Mouse (Mus musculus): ENCODE measurements at regions not wholly inside any gene's neighbourhood (a gene's known extent, or its start where the extent isn't known, plus 50 kb on each side); places are given as distances from the start of the nearest gene placed in this dataset.
"Not testable (repeated sequence)": the region's sequence is repeated elsewhere in the genome, so short reads cannot be mapped to it uniquely, and the experiment has no call there.

DNA sequence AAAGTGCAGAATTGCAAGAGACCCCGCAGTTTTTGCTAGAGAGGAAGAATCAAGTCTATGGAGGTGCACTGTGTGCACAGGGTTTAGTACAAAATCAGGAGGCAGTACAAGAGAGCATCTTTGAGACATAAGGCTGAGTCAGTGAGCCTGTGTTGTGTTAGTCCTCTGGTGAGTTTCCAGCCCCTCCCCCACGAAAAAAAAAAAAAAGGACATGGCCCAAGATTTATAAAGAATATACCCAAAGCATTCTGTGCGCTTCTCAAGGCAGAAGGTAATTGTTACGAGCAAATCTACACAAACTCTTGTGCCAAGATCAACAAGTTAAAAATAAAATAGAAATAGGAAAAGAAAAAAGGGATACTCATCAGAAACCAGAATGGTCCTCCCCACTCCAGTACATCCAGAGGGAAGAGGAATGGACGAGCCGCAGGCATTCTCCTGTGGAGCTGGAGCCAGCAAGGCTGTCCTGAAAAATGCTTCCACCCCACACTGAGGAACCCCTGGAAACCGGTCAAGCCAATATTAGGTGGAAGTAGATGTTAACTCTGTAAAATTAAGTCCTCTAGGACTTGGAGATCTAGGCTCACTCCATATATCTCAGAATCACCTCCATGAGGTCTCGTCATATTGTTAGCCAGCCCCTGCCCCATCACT is 150.7 kb upstream of the Hes1 start:
- DNase-seq (ENCODE audit: low spot score in 2 of 2), result no peak

DNA sequence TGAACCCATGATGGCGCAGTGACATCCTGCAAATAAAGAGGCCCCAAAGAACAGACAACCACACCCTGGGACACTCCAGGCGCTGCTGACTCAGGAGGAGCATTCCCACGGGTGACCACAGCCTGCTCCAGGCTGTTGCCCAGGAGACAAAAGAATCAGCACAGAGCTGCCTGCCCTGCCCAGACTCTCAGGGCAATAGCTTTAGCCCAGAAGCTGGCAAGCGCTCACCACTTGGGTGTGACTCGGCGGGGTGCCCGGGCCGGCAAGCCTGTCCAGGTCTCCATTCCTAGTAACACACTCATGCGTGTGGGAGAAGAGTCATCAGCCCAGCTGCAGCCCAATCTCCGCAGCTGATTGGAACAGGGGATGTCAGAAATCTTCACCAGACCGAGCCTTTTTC is 148.8 kb upstream of the Hes1 start:
- peak; percentile 19 to 21 for DNase-seq (ENCODE audit: low spot score in 2 of 2)

DNA sequence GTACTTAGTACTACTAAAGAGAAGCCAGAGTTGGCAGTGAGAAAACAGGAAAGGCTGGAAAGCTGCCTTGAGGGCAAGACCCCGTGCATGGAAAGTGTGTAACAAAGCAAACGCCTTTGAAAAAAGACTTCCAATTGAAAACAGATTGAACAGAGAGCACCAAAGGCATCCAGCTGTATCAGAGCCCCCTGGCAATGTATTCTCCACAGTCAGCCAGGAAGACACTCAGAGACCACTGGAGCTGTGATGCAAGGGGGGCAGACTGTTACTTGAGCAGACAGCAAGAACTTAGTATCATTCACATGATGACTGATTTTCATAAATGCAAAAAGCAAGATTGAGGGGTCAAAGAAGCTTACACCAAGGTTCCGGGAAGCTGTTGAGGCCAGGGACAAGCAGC is 146.2 kb upstream of the Hes1 start:
- no peak for DNase-seq (ENCODE audit: low spot score in 2 of 2)

DNA sequence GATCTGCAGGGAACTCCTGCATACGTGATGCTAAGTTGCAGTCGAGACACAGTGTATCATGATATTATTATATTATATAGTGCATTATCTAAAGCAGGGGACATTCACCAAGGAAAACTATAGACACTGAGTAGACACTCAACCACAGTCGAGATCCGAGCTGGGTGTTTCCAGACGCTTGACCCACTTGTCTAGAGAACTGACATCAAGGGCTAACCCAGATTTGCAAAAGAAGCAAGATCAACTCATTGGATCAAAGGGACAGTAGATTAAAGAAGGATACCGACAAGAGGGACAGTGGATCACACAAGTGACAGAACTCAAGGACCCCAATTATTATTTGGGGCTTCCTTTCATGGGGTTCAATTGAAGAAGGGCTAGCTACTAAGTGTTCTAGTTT is 145.8 kb upstream of the Hes1 start:
- DNase-seq (ENCODE audit: low spot score in 2 of 2), result no peak

DNA sequence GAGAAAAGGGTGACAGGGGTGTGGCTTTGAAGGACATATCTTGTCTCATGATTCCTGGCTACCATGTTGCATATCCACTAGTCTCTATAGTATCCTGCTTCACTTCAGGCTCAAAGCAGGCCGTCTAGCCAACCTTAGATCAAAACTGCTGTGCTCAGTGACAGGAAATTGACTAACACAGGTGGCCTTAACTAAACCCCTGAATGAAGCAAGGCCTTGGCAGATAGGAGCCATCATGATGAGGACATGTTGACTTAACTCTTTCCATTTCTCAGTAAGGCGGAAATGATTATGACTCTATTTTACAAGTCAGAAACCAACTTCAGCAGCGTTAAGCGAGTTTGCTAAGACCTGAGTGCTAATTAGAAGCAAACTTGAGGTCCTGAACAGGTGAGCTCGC is 143.2 kb upstream of the Hes1 start:
- DNase-seq (ENCODE audit: low spot score in 2 of 2), result no peak

DNA sequence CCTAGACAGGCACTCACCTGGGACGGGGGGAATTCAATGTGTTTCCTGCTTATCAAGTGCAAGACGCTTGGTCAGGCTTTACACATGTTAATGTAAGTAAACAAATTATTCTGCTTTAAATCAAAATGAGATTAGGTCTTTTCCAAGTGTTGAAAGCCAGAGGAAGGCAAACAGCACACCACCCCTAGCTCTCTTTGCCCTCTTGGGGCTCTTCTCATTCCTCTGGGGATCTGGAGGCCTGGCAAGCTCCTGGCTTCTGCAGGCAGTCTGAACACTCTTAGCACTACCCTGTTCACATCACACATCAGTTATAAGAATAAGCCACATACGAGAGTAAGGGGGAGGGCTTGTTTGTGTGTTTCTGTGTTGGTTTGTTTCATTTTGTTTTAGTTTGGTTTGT is 142.8 kb upstream of the Hes1 start:
- no peak for DNase-seq (ENCODE audit: low spot score in 2 of 2)

DNA sequence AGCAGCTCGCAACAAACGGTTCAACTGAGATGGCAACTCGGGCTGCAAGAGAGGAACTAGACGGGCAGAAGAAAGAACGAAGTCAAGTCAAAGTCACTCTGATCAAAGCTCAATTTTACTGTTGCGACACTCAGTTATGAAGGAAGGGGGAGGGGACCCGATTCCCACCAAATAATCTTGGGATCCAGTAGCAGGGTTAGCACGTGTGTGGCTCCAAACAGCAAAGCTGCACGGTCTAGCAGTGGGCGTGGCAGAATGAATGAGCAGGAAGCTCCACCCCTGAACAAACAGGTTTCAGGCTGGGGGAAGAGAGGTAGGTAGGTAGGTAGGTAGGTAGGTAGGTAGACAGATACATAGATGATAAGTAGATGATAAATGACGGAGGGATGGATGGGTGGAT is 136.9 kb upstream of the Hes1 start:
- DNase-seq (ENCODE audit: low spot score in 2 of 2), result not testable (repeated sequence)

DNA sequence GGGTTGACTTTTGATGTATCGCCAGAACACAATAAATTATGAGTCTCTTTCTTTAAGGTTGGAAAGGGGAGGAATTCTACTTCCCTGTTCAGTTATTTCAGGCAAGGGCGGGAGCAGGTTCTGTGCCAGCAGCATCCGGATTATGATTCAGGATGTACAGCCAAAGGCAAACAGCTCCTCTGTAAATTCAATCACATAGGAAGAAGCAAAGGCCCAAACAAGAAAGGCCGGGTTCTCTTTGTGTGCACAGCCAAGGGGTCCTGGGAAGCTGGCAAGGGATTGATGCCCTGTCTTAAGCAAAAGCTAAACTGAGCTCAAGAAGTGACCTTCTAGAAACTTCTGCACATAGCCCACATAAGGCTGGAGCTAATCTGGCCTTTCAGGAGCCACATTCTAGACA is 135.9 kb upstream of the Hes1 start:
- no peak for DNase-seq (ENCODE audit: low spot score in 2 of 2)

DNA sequence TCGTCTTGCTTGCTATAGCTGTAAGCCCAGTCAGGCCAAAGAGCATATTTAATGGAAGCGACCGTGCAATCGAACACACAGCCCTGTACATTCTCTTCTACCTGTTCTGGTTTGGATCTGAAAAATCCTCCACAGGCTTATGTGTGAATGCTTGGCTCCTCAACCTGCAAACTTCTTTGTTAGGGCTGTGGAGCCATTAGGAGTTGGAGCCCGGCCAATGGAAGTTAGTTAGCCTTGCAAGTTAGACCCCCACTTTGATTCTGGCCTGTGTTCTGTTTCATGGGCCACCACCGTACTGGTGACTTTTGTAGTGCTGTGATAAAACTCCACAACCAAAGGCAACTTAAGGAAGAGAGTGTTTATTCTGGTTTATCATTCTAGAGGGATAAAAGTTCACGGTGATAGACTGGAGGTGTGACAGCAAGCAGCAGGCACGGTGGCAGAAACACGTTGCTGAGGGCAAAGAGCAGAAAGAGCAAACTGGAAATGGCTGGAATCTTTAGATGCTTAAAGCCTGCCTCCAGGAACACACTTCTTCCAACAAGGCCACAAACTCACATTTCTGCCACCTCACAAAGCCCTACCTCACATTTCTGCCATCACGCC is 132.3 kb upstream of the Hes1 start:
- DNase-seq (ENCODE audit: low spot score in 2 of 2), result no peak

DNA sequence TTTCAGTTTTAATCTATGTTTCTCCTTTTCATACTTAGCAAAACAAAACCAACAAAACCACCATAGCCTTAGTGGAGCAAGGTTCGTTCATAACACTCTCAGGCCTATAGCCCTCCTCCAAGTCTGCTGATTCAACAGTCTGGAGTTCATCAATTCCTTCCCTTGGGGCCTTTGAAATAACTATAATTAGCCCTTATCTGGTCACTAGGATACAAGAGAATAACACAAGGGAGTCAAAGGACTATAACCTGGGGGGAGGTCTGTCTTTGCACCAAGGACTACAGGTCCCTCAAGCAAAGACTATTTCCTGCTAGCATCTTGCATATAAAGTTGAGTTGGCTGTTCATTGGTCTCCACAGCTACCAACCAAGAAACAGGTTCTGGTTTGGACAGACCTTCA is 129.5 kb upstream of the Hes1 start:
- no peak for DNase-seq (ENCODE audit: low spot score in 2 of 2)

DNA sequence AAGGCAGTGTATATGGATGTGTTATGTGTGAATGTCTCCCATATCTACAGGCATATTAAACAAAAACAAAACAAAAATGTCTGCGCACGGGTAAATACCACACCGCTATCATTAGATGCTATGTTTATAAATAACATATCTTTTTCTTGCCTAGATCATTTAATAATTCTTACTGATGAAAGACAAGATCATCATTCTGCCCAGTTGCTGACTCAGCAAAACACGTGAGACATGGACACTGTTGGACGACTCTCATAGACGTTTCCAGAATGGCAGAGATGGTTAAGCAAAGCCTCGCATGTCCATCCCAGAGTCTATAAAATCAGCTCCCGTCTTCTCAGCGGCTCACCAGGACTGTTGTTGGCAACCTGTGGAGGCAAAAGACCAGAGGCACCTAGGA is 125.5 kb upstream of the Hes1 start:
- no peak for DNase-seq (ENCODE audit: low spot score in 2 of 2)

DNA sequence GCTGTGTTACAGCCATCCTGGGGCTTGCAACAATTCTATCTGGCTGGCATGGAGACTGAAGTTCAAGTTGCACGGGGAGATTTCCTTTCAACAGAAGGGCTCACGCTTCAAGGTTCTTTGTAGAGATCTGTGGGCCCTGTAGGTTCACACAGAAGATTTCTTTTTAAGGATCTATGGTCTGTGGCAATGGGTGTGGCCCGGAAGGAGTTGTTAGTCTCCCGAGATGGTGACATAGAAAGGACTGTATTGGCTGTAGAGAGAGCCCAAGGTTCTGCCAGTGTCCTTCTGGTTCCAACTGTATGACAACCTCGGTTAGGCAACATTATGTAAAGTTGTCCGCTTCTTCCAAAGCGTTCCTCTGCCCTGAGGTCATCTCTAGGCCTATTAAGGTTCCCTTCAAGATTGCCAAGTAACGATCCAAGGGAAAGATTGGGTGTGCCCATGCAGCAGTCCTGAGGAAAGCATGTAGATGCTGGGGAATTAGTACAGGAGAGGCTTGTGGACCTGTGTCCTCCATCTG is 124.8 kb upstream of the Hes1 start:
- DNase-seq (ENCODE audit: low spot score in 2 of 2), result no peak

DNA sequence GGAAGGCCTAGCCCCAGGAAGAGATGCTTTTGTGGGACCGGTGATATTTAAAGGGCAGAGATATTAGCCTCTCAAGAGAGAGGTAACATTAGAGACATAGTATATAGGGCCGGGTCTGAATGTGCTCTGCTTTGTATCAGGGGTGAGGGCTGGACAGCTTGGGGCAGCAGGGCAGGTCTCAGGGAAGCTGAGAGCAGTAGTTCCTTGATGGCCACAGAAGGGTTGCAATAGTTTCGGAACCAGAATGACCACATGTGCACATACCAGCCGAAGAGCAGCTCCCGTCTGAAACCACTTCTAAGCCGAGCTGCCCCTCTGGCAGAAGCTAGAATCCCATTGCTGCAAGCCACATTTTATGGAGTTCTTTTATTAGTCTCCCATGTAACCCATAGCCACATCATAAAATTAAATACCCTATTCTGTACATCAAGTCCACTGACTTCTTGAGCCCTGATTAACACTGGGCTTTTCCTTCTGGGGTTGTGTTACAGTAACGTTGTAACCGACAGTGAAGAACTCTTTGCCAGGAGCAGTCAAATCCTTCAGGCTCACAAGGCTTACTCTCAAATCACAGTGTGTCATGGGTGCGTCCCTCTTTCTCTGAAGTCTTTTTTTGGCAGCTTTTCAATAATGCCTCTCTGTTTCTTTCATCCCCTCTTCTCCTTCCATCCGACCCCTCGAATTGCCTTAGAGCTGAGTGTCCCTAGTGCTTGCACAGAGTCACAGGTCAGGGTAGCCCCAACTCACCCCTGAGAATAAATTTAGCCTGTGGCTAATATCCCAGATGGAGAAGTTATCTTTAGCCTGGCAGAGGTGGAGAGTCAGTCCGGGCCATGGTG is 124.1 kb upstream of the Hes1 start:
- no peak for DNase-seq (ENCODE audit: low spot score in 2 of 2)

DNA sequence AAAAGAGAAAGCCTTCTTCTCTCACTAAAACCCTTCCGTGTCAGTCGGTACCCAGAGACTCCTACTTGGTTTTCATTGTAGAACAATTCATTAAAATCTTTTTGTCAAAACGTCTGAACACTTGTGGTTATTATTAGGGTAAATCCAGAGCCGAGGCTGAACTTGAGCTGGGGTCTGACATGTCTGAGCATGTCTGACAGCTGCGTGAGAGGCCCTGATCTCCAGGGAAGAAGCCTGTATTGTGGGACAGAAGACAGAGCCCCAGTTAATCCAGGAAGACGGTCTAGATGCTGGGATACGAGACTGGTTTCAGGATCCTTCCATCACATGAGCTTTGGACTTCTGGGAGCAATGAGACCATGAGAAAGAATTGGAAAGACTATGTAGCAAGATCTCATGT is 122.1 kb upstream of the Hes1 start:
- DNase-seq (ENCODE audit: low spot score in 2 of 2), result no peak

DNA sequence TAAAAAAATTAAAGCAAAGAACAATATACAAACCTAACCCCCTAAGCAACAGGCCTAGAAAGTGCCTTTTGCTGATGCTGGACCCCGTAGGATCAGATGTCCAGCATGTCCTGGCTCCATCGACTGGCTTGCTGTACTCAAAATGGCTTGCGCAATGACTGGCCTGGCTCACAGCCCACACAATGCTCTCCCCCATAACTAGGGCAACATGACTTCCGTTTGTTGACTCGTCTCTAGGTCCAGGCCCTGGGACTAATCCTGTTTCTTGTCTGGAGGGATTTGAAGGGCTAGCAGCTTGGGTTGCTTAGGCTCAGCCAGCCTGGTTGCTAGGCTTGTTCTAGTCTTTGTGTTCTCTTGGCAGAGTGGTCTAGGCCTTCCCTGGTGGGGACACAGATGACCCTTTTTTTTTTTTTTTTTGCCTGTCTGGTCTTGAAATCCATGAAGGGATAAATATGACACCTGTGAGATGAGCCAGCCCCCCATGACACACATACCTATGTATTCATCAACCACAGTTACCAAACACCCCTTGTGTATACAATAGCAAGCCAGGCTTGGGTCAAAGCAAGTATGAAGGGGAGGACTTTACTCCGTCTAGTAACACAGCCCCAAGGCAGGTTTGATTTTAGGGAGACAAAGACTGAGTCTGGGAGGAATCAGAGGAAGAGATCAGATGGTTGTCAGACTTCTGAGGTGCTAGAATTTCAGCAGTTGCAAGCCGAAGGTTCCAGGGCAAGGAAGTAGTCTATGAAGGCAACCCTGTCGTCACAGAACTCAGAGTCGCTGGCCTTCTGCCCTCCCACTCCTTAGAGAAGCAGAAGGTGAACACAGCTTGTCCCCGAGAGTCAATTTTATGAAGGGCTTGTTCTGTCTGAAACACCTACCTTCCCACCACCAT is 120.0 kb upstream of the Hes1 start:
- no peak for DNase-seq (ENCODE audit: low spot score in 2 of 2)

DNA sequence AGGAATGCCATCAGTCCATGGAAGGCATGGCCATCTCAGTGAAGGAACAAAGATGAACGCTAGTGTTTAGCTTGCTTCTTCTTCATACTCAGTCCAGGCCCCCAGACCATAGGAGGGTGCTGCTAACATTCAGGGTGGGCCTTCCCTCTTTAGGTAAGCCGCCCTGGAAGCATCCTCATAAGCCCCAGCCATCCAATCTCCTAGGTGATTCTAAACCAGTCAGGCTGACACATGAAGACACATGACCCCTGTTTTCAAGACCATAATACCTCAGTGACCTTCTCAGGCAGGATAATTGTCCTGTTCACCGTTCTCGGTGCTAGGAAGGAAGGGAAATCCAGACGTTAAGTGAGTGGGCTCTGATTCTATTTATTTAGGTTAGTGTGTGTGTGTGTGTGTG is 119.2 kb upstream of the Hes1 start:
- no peak for DNase-seq (ENCODE audit: low spot score in 2 of 2)

DNA sequence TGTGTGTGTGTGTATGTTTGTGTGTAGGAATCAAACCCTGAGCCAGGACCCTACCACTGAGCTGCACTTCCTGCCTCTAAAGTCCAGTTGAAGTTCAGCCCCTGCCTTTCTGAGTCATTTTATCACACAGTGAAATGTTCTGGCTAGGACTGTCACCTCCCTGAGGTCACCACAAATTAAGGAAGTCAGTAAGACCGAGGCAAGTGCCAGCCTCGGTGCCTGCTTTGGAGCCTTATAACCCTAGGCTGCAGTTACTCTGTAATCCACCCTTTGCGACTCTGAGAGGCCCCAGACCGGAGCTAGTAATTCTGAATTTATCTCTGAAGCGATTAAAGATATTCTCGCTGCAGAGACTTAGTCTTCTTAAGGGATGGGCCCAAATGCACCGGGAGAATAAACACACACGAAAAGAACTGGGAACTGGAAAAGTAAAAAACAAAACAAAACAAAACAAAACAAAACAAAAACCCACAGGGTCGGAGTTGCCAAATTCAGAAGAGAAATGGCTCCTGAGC is 118.8 kb upstream of the Hes1 start:
- DNase-seq (ENCODE audit: low spot score in 2 of 2), result no peak

DNA sequence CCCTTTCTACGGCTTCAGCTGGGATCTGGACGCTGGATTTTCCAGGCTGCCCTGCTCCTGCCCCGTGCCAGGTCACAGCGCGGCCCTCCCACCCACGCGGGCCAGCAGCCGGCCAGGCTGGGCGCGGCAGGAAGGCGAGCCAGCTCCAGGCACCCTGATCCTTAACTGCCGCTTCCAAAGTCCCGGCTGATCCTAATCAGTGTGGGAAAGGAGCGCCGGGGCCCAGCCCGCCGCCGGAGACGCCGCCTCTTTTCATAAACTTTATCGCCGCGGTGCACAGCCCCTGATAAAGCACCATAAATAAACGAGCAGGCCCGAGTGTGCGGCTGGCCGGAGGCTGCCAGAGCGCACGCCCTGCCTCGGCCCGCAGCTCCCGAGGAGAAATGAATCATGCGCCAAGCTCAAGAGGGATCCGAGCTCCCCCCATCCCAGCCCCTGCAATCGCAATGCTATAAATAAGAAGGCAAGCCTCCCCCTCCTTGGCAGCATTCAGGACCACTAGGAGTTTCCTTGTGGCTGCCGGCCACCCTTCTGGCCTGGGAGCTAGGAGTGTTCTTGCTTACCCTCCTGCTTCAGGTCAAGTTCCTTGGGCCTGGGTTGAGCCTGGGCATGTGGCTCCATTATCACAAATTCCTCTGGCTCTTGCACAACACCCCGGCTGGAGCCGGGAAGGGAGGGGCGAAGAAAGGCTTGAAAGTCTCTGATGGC is 118.1 kb upstream of the Hes1 start:
- peak; percentile 44 to 62 for DNase-seq (ENCODE audit: low spot score in 2 of 2)

DNA sequence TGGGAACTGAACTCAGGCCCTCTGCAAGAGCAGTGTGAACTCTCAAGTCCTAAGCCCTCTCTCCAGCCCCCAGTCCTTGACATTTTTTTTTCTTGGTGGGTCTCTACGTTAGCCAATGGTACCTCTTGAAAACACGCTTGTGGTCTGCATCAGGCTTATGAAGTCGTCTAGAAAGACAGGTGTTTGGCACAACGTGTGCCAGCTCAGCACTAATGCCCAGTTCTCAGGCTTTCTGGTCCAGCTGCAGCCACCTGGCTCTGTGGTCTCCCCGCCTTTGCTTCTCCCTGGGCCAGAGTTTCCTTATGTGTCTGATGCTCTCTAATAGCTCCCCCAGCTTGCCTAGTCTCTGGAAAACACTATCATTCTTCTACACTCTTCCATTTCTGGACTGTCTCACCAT is 117.2 kb upstream of the Hes1 start:
- no peak for DNase-seq (ENCODE audit: low spot score in 2 of 2)

DNA sequence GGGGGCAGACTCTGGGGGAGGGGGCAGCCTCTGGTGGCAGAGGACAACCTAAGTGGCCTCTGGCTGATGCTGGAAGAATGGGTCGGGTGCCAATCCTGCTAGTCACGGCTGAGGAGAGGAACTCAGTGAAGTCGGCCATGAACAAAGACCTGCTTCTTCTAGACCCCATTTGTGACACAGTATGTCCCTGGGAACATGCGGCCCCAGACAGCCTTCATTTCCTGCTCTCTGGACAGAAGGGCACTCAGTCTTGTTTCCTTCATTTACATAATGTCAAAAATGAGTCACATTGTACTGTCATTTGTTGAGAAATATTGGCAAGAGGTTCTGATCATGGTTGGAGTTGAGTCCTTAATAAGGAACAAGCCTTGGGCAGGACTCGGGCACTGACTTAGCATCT is 116.5 kb upstream of the Hes1 start:
- no peak for DNase-seq (ENCODE audit: low spot score in 2 of 2)

DNA sequence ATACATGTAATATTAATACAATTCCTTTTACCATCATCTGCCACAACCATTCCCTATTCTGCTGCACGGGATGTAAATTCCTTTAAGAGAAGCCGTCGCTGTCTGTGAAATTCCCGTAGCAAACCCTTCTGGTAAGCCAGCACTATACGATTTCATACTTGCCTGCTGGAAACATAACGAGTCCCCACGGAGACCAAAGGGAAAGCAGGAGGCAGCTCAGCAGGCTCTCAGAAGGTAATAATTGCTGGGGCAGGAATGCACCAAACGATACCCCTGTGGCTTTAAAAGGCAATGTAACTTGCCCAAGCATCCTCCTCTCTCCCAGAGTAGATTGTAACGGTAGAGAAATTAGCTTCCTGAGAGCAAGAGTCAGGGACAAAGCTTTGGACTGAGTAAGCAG is 114.0 kb upstream of the Hes1 start:
- DNase-seq (ENCODE audit: low spot score in 2 of 2), result no peak
